Mouse (Mus musculus): ENCODE results near the gene Pygm.

DNA sequence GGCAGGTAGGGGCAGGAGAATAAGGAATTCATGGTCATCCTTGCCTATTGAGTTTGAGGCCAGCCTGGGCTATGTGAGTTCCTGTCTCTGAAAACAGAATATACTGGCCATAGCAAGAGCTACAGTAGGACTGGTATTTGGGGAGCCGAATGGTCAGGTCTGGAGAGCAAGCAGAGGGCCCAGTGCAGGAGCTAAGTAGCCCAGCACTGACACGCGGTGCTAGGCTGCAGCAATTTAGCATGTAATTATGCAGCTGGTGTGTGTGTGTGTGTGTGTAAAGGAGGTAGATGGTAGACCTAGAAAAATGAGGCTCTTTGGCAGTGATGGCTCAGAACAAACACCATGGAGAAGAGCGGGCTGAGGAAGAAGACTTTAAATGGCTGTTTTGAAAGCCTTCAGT is 36.6 kb upstream of the Pygm start:
- TF ChIP-seq GATA1 (IDR thresholded peaks at IDR 0.05; ENCODE audit: low read length) (no peak), TAL1 (IDR thresholded peaks at IDR 0.05; ENCODE audit: low read length) (no peak)
